Mouse (Mus musculus): ENCODE results near the gene Tex33.

- TF ChIP-seq CTCF (IDR thresholded peaks at IDR 0.05; ENCODE audit: insufficient read depth, low read length) = no peak
- TF ChIP-seq POLR2A (IDR thresholded peaks at IDR 0.05; ENCODE audit: borderline replicate concordance, extremely low read depth, low read depth, low read length) = no peak
These were observed 17.2 kb downstream of the Tex33 start for GRCm38 (mm10) chr15:78378556-78378955.
